Mouse (Mus musculus) adrenal gland (tissue): ENCODE measurements at regions not wholly inside any gene's neighbourhood (a gene's known extent, or its start where the extent isn't known, plus 50 kb on each side); places are given as distances from the start of the nearest gene placed in this dataset.
"Not testable (repeated sequence)": the region's sequence is repeated elsewhere in the genome, so short reads cannot be mapped to it uniquely, and the experiment has no call there.

Experiments
- intact Hi-C: fragments of 180-260 bp; cut with DNase I; formaldehyde crosslinking; loops from one replicate; pipeline ENCODE4 v1.15.1; 2025

GRCm38 (mm10) chr4:10311886-10312285 is 562.4 kb upstream of the 2610301B20Rik start:
- intact Hi-C loops = no loop called here

GRCm38 (mm10) chr4:10315144-10315543 is 559.2 kb upstream of the 2610301B20Rik start:
- intact Hi-C loops = no loop called here

- intact Hi-C loops = no loop called here
Measured at GRCm38 (mm10) chr4:10315875-10316274, 558.4 kb upstream of the 2610301B20Rik start.

GRCm38 (mm10) chr4:10344147-10344546 is 530.2 kb upstream of the 2610301B20Rik start:
- intact Hi-C loops = no loop called here

- intact Hi-C loops = no loop called here
Measured at GRCm38 (mm10) chr4:10351876-10352627, 522.2 kb upstream of the 2610301B20Rik start.

GRCm38 (mm10) chr4:10357572-10357971 is 516.7 kb upstream of the 2610301B20Rik start:
- intact Hi-C loops = no loop called here

- intact Hi-C loops = no loop called here
Measured at GRCm38 (mm10) chr4:10389790-10390189, 484.5 kb upstream of the 2610301B20Rik start.

GRCm38 (mm10) chr4:10397249-10397648 is 477.0 kb upstream of the 2610301B20Rik start:
- intact Hi-C loops = no loop called here

- intact Hi-C loops = no loop called here
Measured at GRCm38 (mm10) chr4:10398075-10398474, 476.2 kb upstream of the 2610301B20Rik start.

- intact Hi-C loops = no loop called here
Measured at GRCm38 (mm10) chr4:10399649-10400048, 474.6 kb upstream of the 2610301B20Rik start.

GRCm38 (mm10) chr4:10402928-10403327 is 471.4 kb upstream of the 2610301B20Rik start:
- intact Hi-C loops = no loop called here

- intact Hi-C loops = no loop called here
Measured at GRCm38 (mm10) chr4:10404438-10404837, 469.9 kb upstream of the 2610301B20Rik start.

- intact Hi-C loops = no loop called here
Measured at GRCm38 (mm10) chr4:10405102-10405501, 469.2 kb upstream of the 2610301B20Rik start.

- intact Hi-C loops = no loop called here
Measured at GRCm38 (mm10) chr4:10414274-10414673, 460.0 kb upstream of the 2610301B20Rik start.

GRCm38 (mm10) chr4:10421354-10421753 is 452.9 kb upstream of the 2610301B20Rik start:
- intact Hi-C loops = loop anchor here (5.0 kb wide), 1 partner anchor 129 kb away; no protein-coding TSS in a partner anchor

GRCm38 (mm10) chr4:10434438-10434837 is 439.9 kb upstream of the 2610301B20Rik start:
- intact Hi-C loops = no loop called here

- intact Hi-C loops = not testable (repeated sequence)
Measured at GRCm38 (mm10) chr4:10439921-10440320, 434.4 kb upstream of the 2610301B20Rik start.

GRCm38 (mm10) chr4:10459603-10460002 is 414.7 kb upstream of the 2610301B20Rik start:
- intact Hi-C loops = no loop called here

- intact Hi-C loops = no loop called here
Measured at GRCm38 (mm10) chr4:10480936-10481335, 393.4 kb upstream of the 2610301B20Rik start.

- intact Hi-C loops = no loop called here
Measured at GRCm38 (mm10) chr4:10508163-10508821, 366.0 kb upstream of the 2610301B20Rik start.

GRCm38 (mm10) chr4:10510013-10510412 is 364.3 kb upstream of the 2610301B20Rik start:
- intact Hi-C loops = no loop called here

- intact Hi-C loops = no loop called here
Measured at GRCm38 (mm10) chr4:10550711-10551305, 323.5 kb upstream of the 2610301B20Rik start.
